Mouse (Mus musculus) stomach, postnatal 0 days (tissue): Measurements from ENCODE around the gene Spata17. TPM values are rescaled to one million over a fixed set of nuclear protein-coding genes. Genes with fewer than 3 reads are reported as not detected.
"Not testable (repeated sequence)": the region's sequence is repeated elsewhere in the genome, so short reads cannot be mapped to it uniquely, and the experiment has no call there.

Experiments used
- ATAC-seq: fragments of 200-750 bp; cut with Nextera tagmentation; 2 replicates; pipeline ENCODE4 v1.8.0; 2017; ENCODE audit not compliant: low FRiP score, low TSS enrichment
- DNase-seq: peaks from one replicate; pipeline ENCODE4 v3.0.0-alpha.2; 2016; ENCODE audit warnings: low spot score
- H3K27ac ChIP-seq: fragments of 300-500 bp; sonication (generic); replicated peaks from 2 replicates; pipeline ENCODE4 v1.5.1; 2014; ENCODE audit warnings: mild to moderate bottlenecking, control low read depth
- H3K27me3 ChIP-seq: fragments of 300-500 bp; sonication (generic); 2 replicates; pipeline ENCODE4 v1.6.1; 2014; ENCODE audit warnings: low read length; ENCODE audit not compliant: control insufficient read depth, insufficient read depth
- H3K36me3 ChIP-seq: fragments of 300-500 bp; sonication (generic); 2 replicates; pipeline ENCODE4 v1.6.1; 2014; ENCODE audit warnings: low read length, mixed read lengths; ENCODE audit not compliant: control insufficient read depth, insufficient read depth
- H3K4me1 ChIP-seq: fragments of 300-500 bp; sonication (generic); replicated peaks from 2 replicates; pipeline ENCODE4 v1.6.1; 2014; ENCODE audit warnings: antibody characterized with exemption; ENCODE audit not compliant: control insufficient read depth, insufficient read depth
- H3K4me2 ChIP-seq: fragments of 300-500 bp; sonication (generic); replicated peaks from 2 replicates; pipeline ENCODE4 v1.6.1; 2014; ENCODE audit warnings: low read depth, mild to moderate bottlenecking, control low read depth, moderate library complexity
- H3K4me3 ChIP-seq: fragments of 300-500 bp; sonication (generic); 2 replicates; pipeline ENCODE4 v1.5.1; 2014; ENCODE audit warnings: low read depth, low read length, control low read depth
- H3K9ac ChIP-seq: fragments of 300-500 bp; sonication (generic); 2 replicates; pipeline ENCODE4 v1.6.1; 2014; ENCODE audit warnings: mild to moderate bottlenecking, low read length, control low read depth, mixed read lengths
- H3K9me3 ChIP-seq: fragments of 300-500 bp; sonication (generic); 2 replicates; pipeline ENCODE4 v1.6.1; 2016; ENCODE audit warnings: low read length; ENCODE audit not compliant: control insufficient read depth
- CTCF ChIP-seq: IDR thresholded peaks from 2 replicates; pipeline ENCODE4 v1.5.1; 2016; ENCODE audit warnings: antibody characterized with exemption, low read depth, mild to moderate bottlenecking, moderate library complexity
- EP300 ChIP-seq: optimal IDR thresholded peaks from 2 replicates; pipeline ENCODE3; 2016; ENCODE audit warnings: antibody characterized with exemption
- WGBS: fragments of 180-500 bp; shearing (Covaris S2); extraction: QIAGEN DNeasy Blood & Tissue Kit; methylation state at CpG from one replicate; pipeline ENCODE4 v1.1.7; 2014; 5-methylcytosine and 5-hydroxymethylcytosine counted together
- polyA plus RNA-seq: library from polyadenylated mRNA; unstranded; fragments of >200 nt; fragmentation: Nextera tagmentation; extraction: Ambion mirVana; gene quantifications from 2 replicates; pipeline ENCODE4 v1.2.1, GENCODE M21; 2015

Spata17 gene
- polyA plus RNA-seq, 1 experiment from 2014 or later, result 0.22 TPM

DNA sequence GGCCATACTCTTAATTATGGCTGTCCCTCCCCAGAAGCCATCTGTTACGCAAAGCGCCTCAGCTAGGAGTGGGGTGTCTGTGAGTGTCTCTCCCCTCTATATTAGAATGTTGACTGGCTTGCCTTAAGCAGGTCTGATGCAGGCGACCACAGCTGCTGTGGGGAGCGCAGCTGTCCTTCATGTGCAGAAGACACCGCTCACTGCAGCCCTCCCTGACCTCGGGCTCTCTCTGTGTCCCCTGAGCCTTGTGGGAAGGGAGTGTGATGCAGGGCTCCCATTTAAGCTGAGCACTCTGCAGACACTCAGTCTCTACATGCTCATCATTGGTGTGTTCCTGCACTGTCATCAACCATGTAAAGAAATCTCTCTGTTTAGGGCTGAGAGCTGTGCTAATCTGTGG lies 79.4 kb downstream of the Spata17 start:
- Histone ChIP-seq H3K27me3 (no peaks in the 10 kb centered on the region), H3K9me3 (no peaks in the 10 kb centered on the region), H3K27ac (no peak overlapping the region), H3K36me3 (no peaks in the 10 kb centered on the region), H3K4me2 (no peak overlapping the region), H3K4me1 (no peaks in the 10 kb centered on the region), H3K4me3 (no peak overlapping the region), H3K9ac (no peak overlapping the region)
- ATAC-seq, result no peak
- no peak for DNase-seq
- no peak for TF ChIP-seq EP300
- TF ChIP-seq CTCF, result no peak
- WGBS, result 82% methylated on average over 6 of the region's 6 CpGs

DNA sequence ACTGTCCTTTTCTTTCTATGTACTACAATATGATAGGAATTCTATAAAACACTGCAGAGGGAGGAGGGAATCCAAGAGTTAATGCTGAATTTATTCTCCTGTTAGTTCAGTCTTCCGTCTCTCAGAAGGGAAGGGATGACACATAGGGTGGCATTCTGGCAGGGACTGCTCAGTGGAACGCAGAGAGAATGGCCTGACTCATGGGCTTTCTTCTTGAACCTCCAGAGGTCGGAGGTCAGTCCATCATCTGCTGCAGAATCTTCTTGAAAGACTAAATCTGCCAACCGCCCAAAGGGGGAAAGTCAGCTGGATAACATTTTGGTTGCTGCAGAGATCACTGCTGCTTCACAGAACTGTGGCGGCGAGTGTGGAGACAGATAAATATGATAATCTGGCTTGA lies 81.4 kb downstream of the Spata17 start:
- Histone ChIP-seq H3K4me1 (no peaks in the 10 kb centered on the region), H3K4me3 (no peak overlapping the region), H3K4me2 (no peak overlapping the region), H3K27me3 (no peaks in the 10 kb centered on the region), H3K9me3 (no peaks in the 10 kb centered on the region), H3K9ac (no peak overlapping the region), H3K36me3 (no peaks in the 10 kb centered on the region), H3K27ac (no peak overlapping the region)
- no peak for ATAC-seq
- DNase-seq, result no peak
- 80% methylated on average over 6 of the region's 6 CpGs for WGBS
- no peak for TF ChIP-seq CTCF
- TF ChIP-seq EP300, result no peak

DNA sequence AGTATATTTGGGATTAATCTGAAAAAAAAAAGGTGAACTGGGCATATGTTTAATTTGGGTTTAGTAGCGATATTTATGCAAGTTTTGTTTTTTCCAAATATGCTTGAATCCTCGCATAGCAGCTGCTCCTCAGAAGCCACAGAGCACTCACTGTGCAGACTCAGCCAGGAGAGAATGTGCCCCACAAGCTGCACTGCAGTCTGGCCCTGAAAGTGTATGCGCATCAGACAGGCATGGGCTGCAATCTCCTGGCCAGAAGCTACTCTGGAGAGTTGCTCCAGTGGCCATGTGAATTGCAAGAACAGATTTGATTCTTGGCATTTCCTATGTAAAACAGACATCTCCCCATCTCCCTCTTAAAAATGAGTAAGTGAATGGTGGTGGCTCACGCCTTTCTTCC lies 82.9 kb downstream of the Spata17 start:
- Histone ChIP-seq H3K36me3 (no peaks in the 10 kb centered on the region), H3K27ac (no peak overlapping the region), H3K9ac (no peak overlapping the region), H3K4me2 (no peak overlapping the region), H3K4me1 (no peaks in the 10 kb centered on the region), H3K27me3 (no peaks in the 10 kb centered on the region), H3K9me3 (no peaks in the 10 kb centered on the region), H3K4me3 (no peak overlapping the region)
- no peak for ATAC-seq
- no peak for DNase-seq
- no peak for TF ChIP-seq EP300
- TF ChIP-seq CTCF, result no peak
- 83% methylated on average over 4 of the region's 4 CpGs for whole genome bisulfite sequencing

- not testable (repeated sequence) for H3K9ac ChIP-seq, H3K27me3 ChIP-seq, DNase-seq, H3K4me2 ChIP-seq, H3K4me3 ChIP-seq, H3K27ac ChIP-seq, H3K4me1 ChIP-seq, H3K9me3 ChIP-seq, H3K36me3 ChIP-seq, ATAC-seq
- WGBS, result 70% methylated on average over 2 of the region's 2 CpGs
Measured at GRCm38 (mm10) chr1:187127548-187127947, 87.7 kb downstream of the Spata17 start.

- Histone ChIP-seq H3K36me3 (no peaks in the 10 kb centered on the region), H3K9ac (no peak overlapping the region), H3K27ac (no peak overlapping the region), H3K27me3 (no peaks in the 10 kb centered on the region), H3K4me1 (no peaks in the 10 kb centered on the region), H3K4me3 (no peak overlapping the region), H3K9me3 (no peaks in the 10 kb centered on the region), H3K4me2 (no peak overlapping the region)
- TF ChIP-seq EP300, result no peak
- TF ChIP-seq CTCF, result no peak
- no peak for ATAC-seq
- WGBS, result 90% methylated on average over 11 of the region's 11 CpGs
- no peak for DNase-seq
Measured at GRCm38 (mm10) chr1:187125733-187126132, 89.5 kb downstream of the Spata17 start.

- ATAC-seq, result no peak
- 63% methylated on average over 3 of the region's 3 CpGs for WGBS
- TF ChIP-seq EP300 (no peak), CTCF (no peak)
- Histone ChIP-seq H3K27me3 (no peaks in the 10 kb centered on the region), H3K9me3 (no peaks in the 10 kb centered on the region), H3K36me3 (no peaks in the 10 kb centered on the region), H3K4me2 (no peak overlapping the region), H3K4me1 (no peaks in the 10 kb centered on the region), H3K4me3 (no peak overlapping the region), H3K27ac (no peak overlapping the region), H3K9ac (no peak overlapping the region)
- no peak for DNase-seq
Measured at GRCm38 (mm10) chr1:187124967-187125366, 90.3 kb downstream of the Spata17 start.

- no peak overlapping the region for H3K4me3 ChIP-seq
- H3K9me3 ChIP-seq, result no peaks in the 10 kb centered on the region
- no peaks in the 10 kb centered on the region for H3K36me3 ChIP-seq
- H3K4me1 ChIP-seq, result no peaks in the 10 kb centered on the region
- H3K27me3 ChIP-seq, result no peaks in the 10 kb centered on the region
- WGBS, result 90% methylated on average over 6 of the region's 6 CpGs
- ATAC-seq (no peak), DNase-seq (no peak)
- no peak overlapping the region for H3K9ac ChIP-seq
- no peak overlapping the region for H3K27ac ChIP-seq
- TF ChIP-seq CTCF (no peak), EP300 (no peak)
- H3K4me2 ChIP-seq, result no peak overlapping the region
Measured at GRCm38 (mm10) chr1:187119300-187119699, 96.0 kb downstream of the Spata17 start.
